Mouse (Mus musculus): ENCODE measurements at regions not wholly inside any gene's neighbourhood (a gene's known extent, or its start where the extent isn't known, plus 50 kb on each side); places are given as distances from the start of the nearest gene placed in this dataset.

DNA sequence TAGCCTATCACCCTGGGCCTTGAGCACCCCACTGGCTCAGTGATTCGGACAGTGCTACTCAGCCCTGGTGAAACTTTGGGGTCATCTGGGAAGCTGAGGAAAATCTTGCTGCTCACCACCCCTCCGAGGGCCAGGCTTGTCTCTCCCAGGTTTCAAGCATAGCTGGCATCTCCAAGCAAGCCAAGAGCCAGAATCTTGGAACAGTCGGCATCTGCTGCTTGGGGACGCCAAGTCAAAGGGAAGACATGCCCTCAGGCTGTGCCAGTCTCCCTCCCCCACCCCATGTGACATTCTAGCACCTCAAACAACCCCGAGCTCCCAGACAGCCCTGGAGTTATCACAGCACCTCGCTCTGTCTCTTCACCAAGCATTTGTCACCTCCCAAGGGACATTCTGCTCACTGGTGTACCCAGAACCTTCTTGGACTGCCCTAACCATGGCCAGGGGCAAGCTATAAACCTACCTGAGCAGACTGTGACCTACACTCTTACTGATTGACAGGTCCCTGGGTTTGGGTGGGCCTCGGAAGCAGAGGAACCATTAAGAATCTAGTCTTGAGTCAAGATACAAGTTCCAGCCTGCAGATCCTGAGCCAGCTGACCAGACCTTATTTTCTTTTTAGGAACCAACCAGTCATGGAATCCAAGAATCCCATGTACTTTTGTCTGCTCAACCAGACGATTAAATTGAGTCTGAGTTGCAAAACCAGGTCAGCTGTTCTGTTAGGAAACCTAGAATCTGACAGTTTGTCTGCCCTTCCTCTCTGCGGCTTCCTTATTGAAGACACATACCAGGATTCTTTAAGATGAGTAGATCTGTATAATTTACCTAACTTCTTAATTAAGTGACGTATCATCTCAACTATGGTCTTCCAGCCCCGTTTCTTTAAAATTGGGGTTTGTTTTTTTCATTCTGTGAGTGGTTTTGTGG, 83.0 kb upstream of the Otos start:
- DNase-seq (ENCODE audit: low read depth, low spot score): no peak

DNA sequence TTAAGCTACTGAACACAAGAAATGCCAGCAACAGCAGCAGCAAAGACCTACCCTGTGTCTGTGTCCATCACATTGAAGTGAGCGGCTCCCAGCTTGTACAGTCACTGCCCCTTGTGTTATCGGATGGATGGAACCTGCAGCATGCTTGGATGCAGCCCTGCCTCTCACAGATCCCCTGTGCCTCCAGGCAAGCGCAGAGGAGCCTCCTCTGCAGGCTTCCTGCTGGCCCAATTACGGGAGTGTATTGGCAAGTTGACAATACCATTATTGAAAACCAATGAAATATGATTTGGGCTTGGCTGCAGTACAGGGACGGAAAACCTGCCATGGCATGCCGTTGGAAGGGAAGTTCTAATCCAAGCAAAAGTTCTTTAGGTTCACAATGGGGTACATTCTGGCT, 81.9 kb upstream of the Otos start:
- no peak for DNase-seq (ENCODE audit: low read depth, low spot score)

DNA sequence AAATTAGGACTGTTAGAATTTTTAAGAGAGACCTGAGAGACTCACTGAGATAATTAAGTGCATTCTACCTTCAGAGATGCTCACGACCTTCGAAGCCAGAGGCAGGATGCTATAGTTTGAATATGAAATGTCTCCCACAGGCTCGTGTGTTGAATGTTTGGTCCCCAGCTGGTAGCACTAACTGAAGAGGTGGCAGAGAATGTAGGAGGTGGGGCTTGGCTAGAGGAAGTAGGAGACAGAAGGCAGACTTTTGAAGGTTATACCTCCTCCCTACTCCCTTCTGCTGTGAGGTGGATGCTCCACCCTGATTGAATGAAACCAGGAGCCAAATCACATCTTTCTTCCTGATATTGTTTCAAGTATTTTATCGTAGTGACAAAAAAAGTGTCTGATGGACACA, 79.3 kb upstream of the Otos start:
- no peak for DNase-seq (ENCODE audit: low read depth, low spot score)

GRCm38 (mm10) chr1:92727371-92727770, 78.7 kb upstream of the Otos start:
- DNase-seq (ENCODE audit: low read depth, low spot score): no peak

DNA sequence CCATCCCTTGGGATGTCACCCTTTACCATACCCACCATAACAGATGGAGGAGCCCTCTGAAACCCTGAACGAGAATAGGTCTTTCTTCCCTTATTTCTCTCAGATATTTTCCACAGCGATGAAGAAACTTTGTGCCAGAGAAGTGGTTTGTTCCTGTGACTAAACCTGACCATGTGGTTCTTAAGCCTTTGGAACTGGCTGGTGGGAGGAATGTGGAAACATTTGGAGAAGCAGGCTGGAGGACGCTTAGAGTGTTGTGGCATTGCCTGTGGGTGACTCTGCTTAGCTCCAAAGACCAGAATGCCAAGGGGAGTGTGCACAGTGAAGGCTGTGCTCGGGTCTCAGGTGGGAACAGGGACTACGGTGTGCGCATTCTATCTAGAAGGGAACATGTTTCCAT, 77.7 kb upstream of the Otos start:
- DNase-seq (ENCODE audit: low read depth, low spot score): no peak

DNA sequence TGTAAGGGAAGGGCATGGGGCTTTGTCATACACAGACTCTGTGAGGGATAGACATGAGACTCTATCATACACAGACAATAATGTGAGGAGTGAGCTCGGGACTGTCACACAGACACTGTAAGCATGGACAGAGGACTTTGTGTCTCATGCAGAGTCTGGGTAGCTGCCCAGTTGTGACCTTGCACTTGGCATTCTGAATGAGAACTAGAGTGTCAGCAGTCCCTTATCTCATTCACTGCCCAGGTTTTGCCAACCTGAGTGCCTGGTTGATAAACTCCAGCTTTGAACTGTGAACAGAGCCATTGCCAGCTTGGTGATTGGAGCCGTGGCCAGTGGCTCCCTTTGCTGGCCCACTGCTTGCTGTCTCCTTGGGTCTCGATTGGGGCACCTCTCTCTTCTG, 75.5 kb upstream of the Otos start:
- DNase-seq (ENCODE audit: low read depth, low spot score): no peak

DNA sequence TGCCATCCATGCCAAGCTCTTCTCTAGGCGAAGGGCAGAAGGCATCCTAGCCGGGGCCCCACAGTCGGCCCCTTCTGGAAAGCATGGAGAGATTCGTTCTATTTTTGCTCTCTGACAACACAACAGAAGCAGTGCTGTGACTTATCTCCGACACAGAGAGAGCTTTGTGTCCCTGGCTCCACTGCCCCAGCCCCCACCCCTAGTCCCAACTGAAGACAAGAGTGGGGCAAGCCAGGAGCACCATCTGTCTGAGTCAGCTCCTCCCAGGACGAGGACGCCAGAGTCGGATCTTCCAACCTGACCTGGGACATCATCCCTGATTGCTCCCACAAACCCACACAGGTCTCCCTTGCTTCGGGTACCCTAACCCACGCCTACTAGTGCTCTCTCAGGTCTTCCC, 71.9 kb upstream of the Otos start:
- DNase-seq (ENCODE audit: low read depth, low spot score): no peak

DNA sequence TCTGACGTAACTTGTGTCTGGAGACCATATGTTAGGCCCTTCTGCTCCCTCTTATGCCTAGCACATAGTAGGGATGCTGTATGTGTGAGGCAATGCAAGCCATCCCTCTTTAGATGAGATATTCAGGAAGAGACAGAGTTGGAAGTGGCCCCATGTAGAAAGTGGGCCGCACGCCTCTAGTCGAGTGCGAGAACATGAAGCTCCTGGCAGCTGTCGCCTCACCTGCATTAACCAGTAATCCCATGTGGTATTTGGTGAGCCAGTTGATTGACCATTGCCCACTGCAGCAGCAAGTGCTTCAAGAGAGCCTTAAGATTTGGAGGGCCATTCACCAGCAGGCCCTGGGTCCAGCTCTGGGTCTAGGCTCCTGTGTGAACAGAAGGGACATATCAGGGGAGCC, 71.2 kb upstream of the Otos start:
- DNase-seq (ENCODE audit: low read depth, low spot score): no peak

GRCm38 (mm10) chr1:92718108-92718507, 69.5 kb upstream of the Otos start:
- DNase-seq (ENCODE audit: low read depth, low spot score): no peak

DNA sequence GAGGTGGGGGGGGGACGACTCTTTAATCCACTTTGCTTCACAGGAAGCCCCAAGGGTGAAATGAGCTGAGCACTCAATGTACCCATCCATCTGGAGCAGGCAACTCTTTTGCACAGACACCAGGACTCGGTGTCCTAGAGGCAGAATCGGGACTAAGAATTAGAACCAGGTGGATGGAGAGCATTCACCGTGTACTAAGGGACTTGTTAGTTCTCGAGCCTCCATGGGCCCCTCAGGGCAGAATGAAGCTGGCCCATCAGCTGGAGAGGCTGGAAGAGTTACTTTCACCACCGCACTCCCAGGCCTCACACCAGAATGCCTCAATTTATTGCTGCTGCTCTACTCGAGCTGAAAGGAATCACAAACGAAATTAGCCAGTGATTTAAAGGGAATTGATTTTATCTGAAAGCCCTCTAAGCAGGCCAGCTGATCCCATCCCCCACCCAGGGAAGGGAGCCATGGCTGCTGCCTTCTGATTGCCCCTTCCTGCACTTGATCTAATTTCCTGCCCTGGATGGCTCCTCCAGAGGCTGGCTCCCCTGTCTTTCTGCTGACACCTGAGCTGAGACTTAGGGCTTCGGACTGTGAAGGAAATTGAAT, 66.2 kb upstream of the Otos start:
- DNase-seq (ENCODE audit: low read depth, low spot score): peak; percentile 28

DNA sequence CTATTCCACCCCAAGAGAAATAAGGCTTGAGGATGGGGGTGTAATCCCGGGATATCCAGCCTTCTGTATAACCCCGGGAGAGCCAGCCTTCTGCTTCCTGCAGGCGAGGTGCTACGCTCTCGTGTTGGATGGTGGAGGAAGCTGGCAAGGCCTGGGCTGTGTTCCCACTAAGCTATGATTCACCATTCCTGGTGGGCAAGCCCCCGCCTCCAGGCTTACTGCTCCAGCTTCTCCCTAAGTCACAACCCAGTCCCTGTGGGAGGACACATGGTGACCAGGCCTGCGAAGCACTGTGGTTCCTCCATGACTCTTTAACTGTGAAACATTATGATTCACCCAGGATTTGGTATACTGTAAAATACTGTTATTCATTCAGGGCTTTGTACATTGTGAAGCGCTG, 63.7 kb upstream of the Otos start:
- DNase-seq (ENCODE audit: low read depth, low spot score): no peak

DNA sequence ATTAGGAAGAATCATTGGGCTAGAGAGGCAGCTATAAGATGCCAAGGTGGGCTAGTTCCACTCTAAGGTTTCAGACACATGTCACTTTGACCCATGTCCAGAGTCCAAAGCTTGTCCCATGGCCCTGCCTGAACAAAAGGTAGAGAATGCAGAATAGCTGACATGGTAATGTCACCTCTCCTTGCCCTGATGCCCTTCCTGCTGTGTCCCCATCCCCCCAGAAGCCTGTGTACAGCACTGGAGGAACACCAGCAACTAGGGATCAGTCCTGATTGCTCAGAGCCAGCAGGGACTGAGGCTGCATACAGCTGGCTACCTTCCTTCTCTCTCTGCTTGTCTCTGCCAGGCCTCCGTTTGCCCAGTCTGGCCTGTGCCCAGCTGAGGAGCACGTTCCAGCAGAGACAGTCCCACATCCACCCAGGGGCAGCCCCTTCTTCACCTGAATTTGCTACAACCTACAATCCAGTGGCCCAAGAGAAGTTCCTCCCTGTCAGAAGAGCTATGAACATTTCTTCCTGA, 61.7 kb upstream of the Otos start:
- DNase-seq (ENCODE audit: low read depth, low spot score): no peak

GRCm38 (mm10) chr1:92709190-92709850, 60.7 kb upstream of the Otos start:
- no peak for DNase-seq (ENCODE audit: low read depth, low spot score)

GRCm38 (mm10) chr1:92707917-92708897, 59.6 kb upstream of the Otos start:
- no peak for DNase-seq (ENCODE audit: low read depth, low spot score)

DNA sequence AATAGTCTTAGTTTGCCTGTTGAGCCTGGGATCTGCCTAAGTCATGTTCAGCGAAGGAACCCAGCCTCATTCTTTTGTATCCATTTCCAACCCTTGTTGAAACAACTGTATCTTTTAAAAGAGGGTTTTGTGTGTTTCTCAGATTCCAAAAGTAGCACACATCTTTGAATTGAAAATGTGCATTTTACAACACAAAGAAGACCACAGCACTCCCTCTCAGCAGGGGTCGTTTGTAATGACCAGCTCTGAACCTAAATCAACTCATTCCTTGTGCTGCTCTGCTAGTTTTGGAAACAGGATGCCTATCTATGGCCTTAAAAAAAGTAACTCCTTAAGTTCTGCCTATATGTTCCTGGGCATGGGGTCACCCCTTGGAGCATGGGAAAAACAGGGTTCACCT, 58.8 kb upstream of the Otos start:
- no peak for DNase-seq (ENCODE audit: low read depth, low spot score)

GRCm38 (mm10) chr1:92703903-92704302, 55.3 kb upstream of the Otos start:
- DNase-seq (ENCODE audit: low read depth, low spot score): no peak

DNA sequence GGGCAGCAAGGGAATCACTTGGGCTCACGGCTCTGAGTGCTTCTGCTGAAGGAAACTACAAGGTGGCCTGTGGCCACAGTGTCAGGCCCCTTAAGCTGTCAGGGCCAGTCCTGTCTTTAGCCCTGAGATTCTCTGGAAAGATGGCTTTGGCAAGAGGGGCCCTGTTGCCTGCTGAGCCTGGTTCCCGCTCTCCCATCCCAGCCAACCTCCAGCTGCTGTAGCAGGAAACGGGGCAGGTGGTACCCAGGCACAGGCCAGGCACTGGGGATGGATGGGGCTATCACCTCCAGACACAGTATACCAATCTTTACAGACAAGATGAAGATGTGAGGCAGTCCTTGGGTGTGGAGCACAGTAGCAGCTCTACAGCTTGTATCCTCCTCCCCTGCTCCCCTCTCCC, 54.6 kb upstream of the Otos start:
- no peak for DNase-seq (ENCODE audit: low read depth, low spot score)

- DNase-seq (ENCODE audit: low read depth, low spot score): no peak
These were observed 51.5 kb upstream of the Otos start for GRCm38 (mm10) chr1:92700107-92700506.

- no peak for DNase-seq (ENCODE audit: low read depth, low spot score)
These were observed 51.1 kb upstream of the Otos start for GRCm38 (mm10) chr1:92699697-92700096.

- DNase-seq (ENCODE audit: low read depth, low spot score): no peak
These were observed 50.4 kb upstream of the Otos start for GRCm38 (mm10) chr1:92699048-92699447.

DNA sequence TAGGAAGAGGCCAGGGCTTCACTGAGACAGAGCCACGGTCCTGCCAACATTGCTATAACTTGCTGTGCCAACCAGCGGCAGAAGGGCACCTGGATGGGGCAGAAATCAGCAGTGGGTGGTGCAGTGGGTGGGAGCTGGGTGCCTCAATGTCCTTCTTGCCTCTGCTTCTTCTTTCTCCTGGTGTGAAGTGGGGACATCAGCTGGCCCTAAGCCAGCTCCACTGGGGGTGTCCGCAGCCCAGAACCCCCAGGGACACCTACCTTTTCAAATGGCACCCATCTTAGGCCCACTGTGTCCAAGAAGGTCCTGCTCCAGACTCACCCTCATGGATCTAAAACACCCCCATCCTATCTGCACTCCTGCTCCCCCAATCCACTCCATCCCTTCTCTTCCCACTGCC, 49.9 kb upstream of the Otos start:
- no peak for DNase-seq (ENCODE audit: low read depth, low spot score)

Measured in forelimb bud, embryonic 11.5 days (tissue).